15 mouse cellular contexts compared by ENCODE assay signal in the genomic region with DNA sequence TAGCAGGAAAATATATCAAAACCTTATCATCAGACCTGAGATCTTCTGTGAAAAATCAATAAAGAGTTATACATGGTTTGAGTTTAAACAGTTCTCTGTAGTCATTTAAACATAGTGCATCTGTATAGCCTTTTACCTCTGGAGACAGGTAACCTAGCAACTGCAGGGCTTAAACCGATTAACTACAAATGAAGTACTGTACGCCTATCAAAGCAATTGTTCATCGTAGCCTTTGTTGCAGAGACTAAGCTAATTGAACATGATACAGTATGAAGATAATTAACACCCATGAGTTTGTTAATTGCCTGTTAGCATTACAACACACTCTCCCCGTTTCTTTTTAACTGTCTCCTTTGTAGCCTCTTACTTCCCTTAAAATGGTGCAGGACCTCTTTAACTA.
DNase-seq lines count a peak whose midpoint lies in the region; ATAC-seq and TF ChIP-seq lines count a peak whose summit lies in the region.
"Had no signal": no experiment of that assay in that cellular context is flagged by ENCODE, and none has a peak within 500 bp of the region (broad histone marks: within the 10 kb centered on the region; RNA-seq: fewer than 3 reads in every experiment).

No protein-coding gene starts in this region.

- H3K9me3 ChIP-seq in embryonic facial prominence, embryonic 14.5 days (ENCODE audit: control insufficient read depth, low read length) = no peaks in the 10 kb centered on the region
- H3K9me3 ChIP-seq in hindbrain, embryonic 14.5 days (ENCODE audit: control insufficient read depth, low read length) = no peaks in the 10 kb centered on the region
- H3K9me3 ChIP-seq in midbrain, embryonic 12.5 days = no peaks in the 10 kb centered on the region
- H3K9me3 ChIP-seq: heart, embryonic 10.5 days; megakaryocyte, embryonic 14.5 days had no signal

- 44% methylated on average over 4 of the region's 4 CpGs for WGBS in embryonic facial prominence, embryonic 14.5 days
- 23% methylated on average over 4 of the region's 4 CpGs for WGBS in hindbrain, embryonic 14.5 days
- 20% methylated on average over 4 of the region's 4 CpGs for WGBS in midbrain, embryonic 12.5 days

- no peaks in the 10 kb centered on the region for H3K27me3 ChIP-seq in embryonic facial prominence, embryonic 14.5 days (replicated peaks; ENCODE audit: control insufficient read depth, insufficient read depth, low read length)
- H3K27me3 ChIP-seq in hindbrain, embryonic 14.5 days (ENCODE audit: control insufficient read depth, insufficient read depth, low read length) = no peaks in the 10 kb centered on the region
- H3K27me3 ChIP-seq in midbrain, embryonic 12.5 days = no peaks in the 10 kb centered on the region; the same call in 1 of the 2 replicates
- H3K27me3 ChIP-seq: megakaryocyte, embryonic 14.5 days had no signal

- H3K4me3 ChIP-seq in embryonic facial prominence, embryonic 14.5 days (ENCODE audit: low read depth, low read length) = no peak overlapping the region
- H3K4me3 ChIP-seq in hindbrain, embryonic 14.5 days (replicated peaks; ENCODE audit: low read length) = no peak overlapping the region
- H3K4me3 ChIP-seq in midbrain, embryonic 12.5 days = no peak overlapping the region
- H3K4me3 ChIP-seq in layer of hippocampus, adult 2 months = no peak overlapping the region
- H3K4me3 ChIP-seq: gastrocnemius, adult 2 months; heart, embryonic 10.5 days; megakaryocyte, embryonic 14.5 days had no signal

- H3K27ac ChIP-seq in embryonic facial prominence, embryonic 14.5 days (replicated peaks; ENCODE audit: low read depth, low read length) = no peak overlapping the region
- peak overlapping the region; percentile 71 for H3K27ac ChIP-seq in hindbrain, embryonic 14.5 days
- peak overlapping the region; percentile 54 for H3K27ac ChIP-seq in midbrain, embryonic 12.5 days (replicated peaks)
- no peak overlapping the region for H3K27ac ChIP-seq in layer of hippocampus, adult 2 months
- H3K27ac ChIP-seq: heart, embryonic 10.5 days had no signal

- no peaks in the 10 kb centered on the region for H3K36me3 ChIP-seq in embryonic facial prominence, embryonic 14.5 days (ENCODE audit: control insufficient read depth, insufficient read depth, low read length)
- H3K36me3 ChIP-seq in hindbrain, embryonic 14.5 days (replicated peaks; ENCODE audit: control insufficient read depth, insufficient read depth) = no peaks in the 10 kb centered on the region
- no peaks in the 10 kb centered on the region for H3K36me3 ChIP-seq in midbrain, embryonic 12.5 days
- H3K36me3 ChIP-seq: heart, embryonic 10.5 days had no signal

- intact Hi-C loops in heart, postnatal 10 days (cut with DNase I) = no loop called here

- no peak for TF ChIP-seq CTCF in layer of hippocampus, adult 2 months (conservative IDR thresholded peaks at IDR 0.05)

- H3K4me1 ChIP-seq in embryonic facial prominence, embryonic 14.5 days (ENCODE audit: control insufficient read depth, insufficient read depth, low read length) = peaks cover 13% of the 10 kb centered on the region; the same call in 1 of the 2 replicates
- peaks cover 31% of the 10 kb centered on the region for H3K4me1 ChIP-seq in hindbrain, embryonic 14.5 days (replicated peaks; ENCODE audit: control insufficient read depth, insufficient read depth, low read length)
- H3K4me1 ChIP-seq in midbrain, embryonic 12.5 days = peaks cover 25% of the 10 kb centered on the region
- H3K4me1 ChIP-seq: heart, embryonic 10.5 days; megakaryocyte, embryonic 14.5 days had no signal

- DNase-seq in R1 (ENCODE audit: low read depth, low spot score) = peak; percentile 18
- peak; percentile 33 for DNase-seq in embryonic facial prominence, embryonic 14.5 days (ENCODE audit: low spot score)
- DNase-seq in hindbrain, embryonic 14.5 days (ENCODE audit: low spot score) = peak; percentile 69
- no peak for DNase-seq in cerebellum, adult 18-20 months
- DNase-seq in layer of hippocampus, adult 2 months (ENCODE audit: low spot score in 2 of 2) = no peak
- DNase-seq in heart, postnatal 10 days = no peak
- no peak for DNase-seq in lung, adult 18-20 months
- DNase-seq: adrenal gland, postnatal 36 days; cerebellum, adult 2 months; liver, postnatal 0 days; thymus, adult 18-20 months had no signal

- peak overlapping the region; percentile 29 for H3K4me2 ChIP-seq in embryonic facial prominence, embryonic 14.5 days (ENCODE audit: low read depth, low read length)
- H3K4me2 ChIP-seq in hindbrain, embryonic 14.5 days (replicated peaks) = peak overlapping the region; percentile 20
- 0 out of 2 replicates have a peak overlapping the region, but pooled peaks have one; percentile 13 for H3K4me2 ChIP-seq in midbrain, embryonic 12.5 days (replicated peaks)

- ATAC-seq in embryonic facial prominence, embryonic 14.5 days (ENCODE audit: low read depth) = no peak
- peak; percentile 69 for ATAC-seq in hindbrain, embryonic 14.5 days (ENCODE audit: low FRiP score)
- peak; percentile 70; the same call in 1 of the 2 replicates for ATAC-seq in midbrain, embryonic 12.5 days (ENCODE audit: low FRiP score, low read depth)
- ATAC-seq: liver, postnatal 0 days had no signal

- H3K9ac ChIP-seq in embryonic facial prominence, embryonic 14.5 days (ENCODE audit: low read depth, low read length) = no peak overlapping the region
- H3K9ac ChIP-seq in hindbrain, embryonic 14.5 days = no peak overlapping the region
- H3K9ac ChIP-seq in midbrain, embryonic 12.5 days (replicated peaks) = no peak overlapping the region
- H3K9ac ChIP-seq: liver, postnatal 0 days had no signal

Comparison
In these comparisons a context has a peak if more than half of its experiments do, and no peak if none do; other contexts are left out.
1. DNase-seq: peak in R1 (single experiment), embryonic facial prominence, embryonic 14.5 days (single experiment) and hindbrain, embryonic 14.5 days (single experiment); none in cerebellum, adult 18-20 months (0 of 2), layer of hippocampus, adult 2 months (0 of 2), heart, postnatal 10 days (0 of 2) and lung, adult 18-20 months (0 of 2).
2. H3K27ac ChIP-seq: peak in hindbrain, embryonic 14.5 days (single experiment) and midbrain, embryonic 12.5 days (single experiment); none in embryonic facial prominence, embryonic 14.5 days (single experiment) and layer of hippocampus, adult 2 months (single experiment).
3. Peak in every context shown above with its lines, with median percentiles within 50 percentile points of each other: H3K4me2 ChIP-seq.